Mouse (Mus musculus) limb, embryonic 14.5 days (tissue): ENCODE measurements around the gene Bcl2l12. TPM values are rescaled to one million over a fixed set of nuclear protein-coding genes. Genes with fewer than 3 reads are reported as not detected.

Source experiments
- ATAC-seq: fragments of 200-750 bp; cut with Nextera tagmentation; 2 replicates; pipeline ENCODE4 v1.8.0; 2017; ENCODE audit warnings: low read depth, moderate number of reproducible peaks, moderate TSS enrichment; ENCODE audit not compliant: low FRiP score
- DNase-seq: peaks from one replicate; pipeline ENCODE4 v3.0.0-alpha.2; 2015; ENCODE audit warnings: low spot score
- H3K27ac ChIP-seq: fragments of 300-500 bp; sonication (generic); replicated peaks from 2 replicates; pipeline ENCODE4 v1.5.1; 2014; ENCODE audit warnings: low read depth, mild to moderate bottlenecking, low read length, moderate library complexity, mixed read lengths
- H3K27me3 ChIP-seq: fragments of 300-500 bp; sonication (generic); 2 replicates; pipeline ENCODE4 v1.6.1; 2014; ENCODE audit warnings: low read length, mixed read lengths; ENCODE audit not compliant: control insufficient read depth, insufficient read depth
- H3K36me3 ChIP-seq: fragments of 300-500 bp; sonication (generic); 2 replicates; pipeline ENCODE4 v1.6.1; 2014; ENCODE audit warnings: mild to moderate bottlenecking, low read length, moderate library complexity, mixed read lengths; ENCODE audit not compliant: control insufficient read depth, insufficient read depth
- H3K4me1 ChIP-seq: fragments of 300-500 bp; sonication (generic); 2 replicates; pipeline ENCODE4 v1.6.1; 2014; ENCODE audit warnings: antibody characterized with exemption, low read length, mixed read lengths; ENCODE audit not compliant: control insufficient read depth, insufficient read depth
- H3K4me2 ChIP-seq: fragments of 300-500 bp; sonication (generic); replicated peaks from 2 replicates; pipeline ENCODE4 v1.6.1; 2014; ENCODE audit warnings: low read depth, mild to moderate bottlenecking, low read length, moderate library complexity; ENCODE audit not compliant: severe bottlenecking
- H3K4me3 ChIP-seq: fragments of 300-500 bp; sonication (generic); replicated peaks from 2 replicates; pipeline ENCODE4 v1.5.1; 2014; ENCODE audit warnings: low read length
- H3K9ac ChIP-seq: fragments of 300-500 bp; sonication (generic); 2 replicates; pipeline ENCODE4 v1.6.1; 2014; ENCODE audit warnings: mild to moderate bottlenecking, low read depth, low read length, moderate library complexity; ENCODE audit not compliant: severe bottlenecking
- H3K9me3 ChIP-seq: fragments of 300-500 bp; sonication (generic); 2 replicates; pipeline ENCODE4 v1.6.1; 2016; ENCODE audit warnings: low read length; ENCODE audit not compliant: control insufficient read depth
- POLR2A ChIP-seq: fragments of 200-500 bp; IDR thresholded peaks from 2 replicates; pipeline ENCODE4 v1.8.0; 2012; ENCODE audit warnings: inconsistent platforms, mild to moderate bottlenecking, moderate library complexity, borderline replicate concordance; ENCODE audit not compliant: insufficient read depth, insufficient read length; ENCODE audit errors: extremely low read depth
- WGBS: fragments of 180-500 bp; shearing (Covaris S2); extraction: QIAGEN DNeasy Blood & Tissue Kit; methylation state at CpG from one replicate; pipeline ENCODE4 v1.1.7; 2014; 5-methylcytosine and 5-hydroxymethylcytosine counted together
- polyA plus RNA-seq, 2 experiments: library from polyadenylated mRNA; depleted of rRNA in 1 of 2; stranded (reverse) in 1 of 2; unstranded in 1 of 2; fragments of >200 nt; fragmentation: Nextera tagmentation in 1 of 2; extraction: Ambion mirVana in 1 of 2; gene quantifications; 2 replicates each; pipeline versions ENCODE4 v1.2.1 to v1.2.3; 2012 to 2014

Gene Bcl2l12
- polyA plus RNA-seq, 2 experiments: 54.9 to 81.3 TPM

GRCm38 (mm10) chr7:44971142-44971541 lies 27.4 kb downstream of the Bcl2l12 start:
- Histone ChIP-seq H3K9ac (peak overlapping the region; percentile 57), H3K4me1 (peaks cover 14% of the 10 kb centered on the region; the same call in 1 of the 2 replicates), H3K27me3 (no peaks in the 10 kb centered on the region), H3K4me2 (peak overlapping the region; percentile 59), H3K9me3 (no peaks in the 10 kb centered on the region), H3K4me3 (peak overlapping the region; percentile 52), H3K36me3 (peaks cover 27% of the 10 kb centered on the region), H3K27ac (peak overlapping the region; percentile 65; the same call in 1 of the 2 replicates)
- no peak for TF ChIP-seq POLR2A
- 76% methylated on average over 7 of the region's 7 CpGs for WGBS
- no peak for ATAC-seq
- no peak for DNase-seq

GRCm38 (mm10) chr7:44970231-44970691 lies 28.3 kb downstream of the Bcl2l12 start:
- DNase-seq (peak; percentile 95), ATAC-seq (peak; percentile 96)
- peak; percentile 69; the same call in 1 of the 2 replicates for TF ChIP-seq POLR2A
- peak overlapping the region; percentile 52 for H3K4me3 ChIP-seq
- no peaks in the 10 kb centered on the region for H3K27me3 ChIP-seq
- H3K27ac ChIP-seq: peak overlapping the region; percentile 65
- 2% methylated on average over 32 of the region's 36 CpGs for WGBS
- peak overlapping the region; percentile 57 for H3K9ac ChIP-seq
- H3K9me3 ChIP-seq: no peaks in the 10 kb centered on the region
- H3K4me2 ChIP-seq: peak overlapping the region; percentile 59
- peaks cover 26% of the 10 kb centered on the region for H3K36me3 ChIP-seq
- H3K4me1 ChIP-seq: peaks cover 14% of the 10 kb centered on the region; the same call in 1 of the 2 replicates

GRCm38 (mm10) chr7:44966638-44967037 lies 31.9 kb downstream of the Bcl2l12 start:
- 71% methylated on average over 15 of the region's 15 CpGs for WGBS
- Histone ChIP-seq H3K4me2 (no peak overlapping the region), H3K36me3 (peaks cover 53% of the 10 kb centered on the region), H3K4me1 (peaks cover 7% of the 10 kb centered on the region; the same call in 1 of the 2 replicates), H3K27ac (no peak overlapping the region), H3K9ac (no peak overlapping the region), H3K27me3 (no peaks in the 10 kb centered on the region), H3K9me3 (no peaks in the 10 kb centered on the region), H3K4me3 (no peak overlapping the region)
- DNase-seq (no peak), ATAC-seq (no peak)
- TF ChIP-seq POLR2A: no peak

GRCm38 (mm10) chr7:44965975-44966374 lies 32.5 kb downstream of the Bcl2l12 start:
- Histone ChIP-seq H3K27ac (no peak overlapping the region), H3K4me1 (peaks cover 2% of the 10 kb centered on the region; the same call in 1 of the 2 replicates), H3K9ac (no peak overlapping the region), H3K4me3 (no peak overlapping the region), H3K36me3 (peaks cover 59% of the 10 kb centered on the region), H3K27me3 (no peaks in the 10 kb centered on the region), H3K4me2 (no peak overlapping the region), H3K9me3 (no peaks in the 10 kb centered on the region)
- DNase-seq (no peak), ATAC-seq (no peak)
- WGBS: 74% methylated on average over 7 of the region's 7 CpGs
- TF ChIP-seq POLR2A: no peak

- 97% methylated on average over 6 of the region's 13 CpGs for WGBS
- TF ChIP-seq POLR2A: no peak
- peaks cover 66% of the 10 kb centered on the region for H3K36me3 ChIP-seq
These were observed 33.5 kb downstream of the Bcl2l12 start for GRCm38 (mm10) chr7:44964990-44965389.

GRCm38 (mm10) chr7:44962831-44963230 lies 35.7 kb downstream of the Bcl2l12 start:
- no peak overlapping the region for H3K4me2 ChIP-seq
- TF ChIP-seq POLR2A: no peak
- H3K36me3 ChIP-seq: peaks cover 65% of the 10 kb centered on the region
- ATAC-seq (no peak), DNase-seq (no peak)
- no peaks in the 10 kb centered on the region for H3K27me3 ChIP-seq
- H3K9me3 ChIP-seq: no peaks in the 10 kb centered on the region
- no peak overlapping the region for H3K27ac ChIP-seq
- 87% methylated on average over 5 of the region's 5 CpGs for WGBS
- no peak overlapping the region for H3K9ac ChIP-seq
- H3K4me3 ChIP-seq: no peak overlapping the region
- no peaks in the 10 kb centered on the region for H3K4me1 ChIP-seq

More at GRCm38 (mm10) chr7:44964990-44965389, 33.5 kb downstream of the Bcl2l12 start:
- no peaks in the 10 kb centered on the region for H3K27me3 ChIP-seq
- ATAC-seq (no peak), DNase-seq (no peak)
- no peak overlapping the region for H3K4me2 ChIP-seq
- no peaks in the 10 kb centered on the region for H3K4me1 ChIP-seq
- H3K9ac ChIP-seq: no peak overlapping the region
- no peak overlapping the region for H3K4me3 ChIP-seq
- H3K27ac ChIP-seq: no peak overlapping the region
- H3K9me3 ChIP-seq: no peaks in the 10 kb centered on the region
